Mouse (Mus musculus) liver, embryonic 16.5 days (tissue): Measurements from ENCODE around the gene Slamf8. TPM values are rescaled to one million over a fixed set of nuclear protein-coding genes. Genes with fewer than 3 reads are reported as not detected.

Experiments used
- ATAC-seq: fragments of 200-750 bp; cut with Nextera tagmentation; 2 replicates; pipeline ENCODE4 v1.8.0; 2017; ENCODE audit warnings: low read depth, mild to moderate bottlenecking, moderate number of reproducible peaks, moderate library complexity
- H3K27ac ChIP-seq: fragments of 300-500 bp; sonication (generic); 2 replicates; pipeline ENCODE4 v1.5.1; 2014; ENCODE audit warnings: mild to moderate bottlenecking, low read length
- H3K27me3 ChIP-seq: fragments of 300-500 bp; sonication (generic); 2 replicates; pipeline ENCODE4 v1.6.1; 2014; ENCODE audit warnings: low read depth, low read length, mixed read lengths; ENCODE audit not compliant: control insufficient read depth, insufficient read depth
- H3K36me3 ChIP-seq: fragments of 300-500 bp; sonication (generic); 2 replicates; pipeline ENCODE4 v1.6.1; 2014; ENCODE audit warnings: mild to moderate bottlenecking; ENCODE audit not compliant: control insufficient read depth, insufficient read depth
- H3K4me1 ChIP-seq: fragments of 300-500 bp; sonication (generic); 2 replicates; pipeline ENCODE4 v1.6.1; 2014; ENCODE audit warnings: low read depth, low read length, mixed read lengths; ENCODE audit not compliant: control insufficient read depth
- H3K4me2 ChIP-seq: fragments of 300-500 bp; sonication (generic); 2 replicates; pipeline ENCODE4 v1.6.1; 2014; ENCODE audit warnings: low read depth, low read length, mixed read lengths
- H3K4me3 ChIP-seq: fragments of 300-500 bp; sonication (generic); 2 replicates; pipeline ENCODE4 v1.5.1; 2014; ENCODE audit warnings: low read depth, mild to moderate bottlenecking, low read length
- H3K9ac ChIP-seq: fragments of 300-500 bp; sonication (generic); 2 replicates; pipeline ENCODE4 v1.6.1; 2014; ENCODE audit warnings: low read depth, low read length
- H3K9me3 ChIP-seq: fragments of 300-500 bp; sonication (generic); replicated peaks from 2 replicates; pipeline ENCODE4 v1.6.1; 2016; ENCODE audit warnings: low read length; ENCODE audit not compliant: control insufficient read depth
- WGBS: fragments of 180-500 bp; shearing (Covaris S2); extraction: QIAGEN DNeasy Blood & Tissue Kit; methylation state at CpG from one replicate; pipeline ENCODE4 v1.1.7; 2014; ENCODE audit not compliant: insufficient replicate concordance; 5-methylcytosine and 5-hydroxymethylcytosine counted together
- polyA plus RNA-seq: library from polyadenylated mRNA; unstranded; fragments of >200 nt; fragmentation: Nextera tagmentation; extraction: Ambion mirVana; gene quantifications from 2 replicates; pipeline ENCODE4 v1.2.1, GENCODE M21; 2015

Slamf8 gene
- polyA plus RNA-seq, 1 experiment from 2014 or later: 0.15 TPM

DNA sequence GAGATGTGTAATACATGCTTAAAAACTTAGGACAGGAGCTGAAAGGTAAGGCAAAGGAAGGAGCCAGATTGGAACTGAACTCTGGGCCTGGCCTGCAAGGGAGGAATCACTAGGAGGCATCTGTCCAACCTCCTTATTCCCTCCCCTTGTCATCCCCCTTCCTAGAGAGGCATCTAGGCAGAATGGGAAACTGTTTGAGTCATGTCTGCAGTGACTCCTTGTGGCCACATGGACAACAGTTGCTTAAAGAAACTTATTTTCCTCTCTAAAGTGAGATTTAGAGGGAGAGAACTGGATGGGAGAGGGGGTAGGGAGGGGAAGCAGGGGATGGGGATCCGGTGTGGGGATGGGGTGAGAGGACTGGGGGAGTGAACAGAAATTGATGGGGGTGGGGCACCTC, 22.4 kb upstream of the Slamf8 start:
- no peak overlapping the region for H3K27ac ChIP-seq
- H3K4me2 ChIP-seq: no peak overlapping the region
- no peak for ATAC-seq
- H3K4me3 ChIP-seq: no peak overlapping the region
- no peak overlapping the region for H3K9ac ChIP-seq
- H3K9me3 ChIP-seq: no peaks in the 10 kb centered on the region
- WGBS: 23% methylated on average over 1 of the region's 1 CpGs
- no peaks in the 10 kb centered on the region for H3K36me3 ChIP-seq
- no peaks in the 10 kb centered on the region; the same call in 1 of the 2 replicates for H3K27me3 ChIP-seq
- H3K4me1 ChIP-seq: no peaks in the 10 kb centered on the region

DNA sequence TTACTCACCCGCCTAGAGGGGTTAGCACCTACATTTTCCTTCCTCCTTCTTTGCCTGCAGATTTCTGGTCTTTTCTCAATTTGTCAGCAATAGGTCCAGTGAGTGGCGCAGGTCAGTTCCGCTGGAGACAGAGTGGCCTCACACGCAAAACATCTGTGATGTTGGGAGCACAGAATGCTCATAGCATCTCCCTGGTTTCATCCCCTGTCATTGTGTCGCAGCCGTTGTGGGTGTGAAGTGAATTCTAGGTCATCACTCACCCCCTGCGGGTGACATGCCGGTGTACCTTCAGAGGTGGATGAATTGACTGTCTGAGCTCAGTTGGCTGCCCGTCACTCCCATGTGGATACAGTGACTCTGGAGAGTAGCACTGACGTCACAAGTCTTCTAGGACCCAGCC, 20.9 kb upstream of the Slamf8 start:
- Histone ChIP-seq H3K9ac (no peak overlapping the region), H3K4me1 (no peaks in the 10 kb centered on the region), H3K4me2 (no peak overlapping the region), H3K27ac (no peak overlapping the region), H3K9me3 (no peaks in the 10 kb centered on the region), H3K4me3 (no peak overlapping the region), H3K36me3 (no peaks in the 10 kb centered on the region), H3K27me3 (no peaks in the 10 kb centered on the region)
- no peak for ATAC-seq
- 66% methylated on average over 10 of the region's 10 CpGs for WGBS

DNA sequence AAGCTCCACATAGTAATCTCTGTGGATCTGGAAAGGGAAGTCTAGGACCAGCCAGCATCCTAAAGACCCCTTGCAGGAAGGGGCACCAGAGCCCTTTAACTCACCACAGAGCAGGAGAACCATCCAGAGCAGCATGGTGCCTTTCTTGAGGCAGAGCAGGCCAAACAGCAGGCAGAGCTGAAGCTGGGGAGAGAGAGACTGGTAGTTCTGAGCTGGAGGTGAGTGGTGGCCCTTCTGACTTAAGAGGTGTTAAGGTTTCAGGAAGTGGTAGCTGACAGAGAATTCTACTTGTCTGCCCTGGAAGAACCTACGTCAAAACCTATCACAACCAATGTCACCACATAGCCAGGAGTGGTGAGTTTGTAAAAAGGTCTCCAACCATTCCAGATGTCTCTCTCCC, 12.0 kb upstream of the Slamf8 start, which contains the start of gene Fcrl6:
Gene Fcrl6, minus strand, starts transcription at position 226 of the 400 bp plus-strand sequence.
- WGBS: 31% methylated on average over 1 of the region's 1 CpGs
- no peaks in the 10 kb centered on the region for H3K9me3 ChIP-seq
- ATAC-seq: no peak

DNA sequence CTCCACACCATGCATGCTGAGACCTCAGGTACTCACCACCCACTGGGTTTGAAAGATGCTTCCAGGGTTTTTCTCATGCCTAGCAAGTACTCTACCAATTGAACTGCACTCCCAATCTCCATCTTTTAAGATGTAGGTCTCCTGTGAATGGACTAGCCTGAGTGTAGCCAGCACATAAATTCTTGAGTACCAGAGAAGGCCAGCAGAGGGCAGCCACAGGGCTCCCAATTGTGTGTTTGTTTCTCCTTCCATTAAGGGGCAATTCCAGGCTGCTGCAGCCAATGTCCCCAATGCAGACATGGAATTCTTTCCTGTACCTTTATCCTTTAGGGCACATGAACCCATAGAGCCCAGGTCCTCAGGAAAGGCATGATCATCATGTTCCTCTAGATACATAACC, 4.1 kb upstream of the Slamf8 start:
- H3K36me3 ChIP-seq: no peaks in the 10 kb centered on the region
- no peaks in the 10 kb centered on the region for H3K4me1 ChIP-seq
- no peak overlapping the region for H3K27ac ChIP-seq
- no peak overlapping the region for H3K4me2 ChIP-seq
- H3K27me3 ChIP-seq: no peaks in the 10 kb centered on the region
- no peak for ATAC-seq
- no peak overlapping the region for H3K9ac ChIP-seq
- no peaks in the 10 kb centered on the region for H3K9me3 ChIP-seq
- H3K4me3 ChIP-seq: no peak overlapping the region

More for the DNA sequence above, 12.0 kb upstream of the Slamf8 start, which contains the start of gene Fcrl6:
- no peaks in the 10 kb centered on the region for H3K27me3 ChIP-seq
- H3K4me1 ChIP-seq: no peaks in the 10 kb centered on the region
- H3K36me3 ChIP-seq: no peaks in the 10 kb centered on the region
- no peak within 1 kb of the TSS for H3K4me3 ChIP-seq
- H3K9ac ChIP-seq: no peak within 1 kb of the TSS
- H3K27ac ChIP-seq: no peak within 1 kb of the TSS
- H3K4me2 ChIP-seq: no peak within 1 kb of the TSS

DNA sequence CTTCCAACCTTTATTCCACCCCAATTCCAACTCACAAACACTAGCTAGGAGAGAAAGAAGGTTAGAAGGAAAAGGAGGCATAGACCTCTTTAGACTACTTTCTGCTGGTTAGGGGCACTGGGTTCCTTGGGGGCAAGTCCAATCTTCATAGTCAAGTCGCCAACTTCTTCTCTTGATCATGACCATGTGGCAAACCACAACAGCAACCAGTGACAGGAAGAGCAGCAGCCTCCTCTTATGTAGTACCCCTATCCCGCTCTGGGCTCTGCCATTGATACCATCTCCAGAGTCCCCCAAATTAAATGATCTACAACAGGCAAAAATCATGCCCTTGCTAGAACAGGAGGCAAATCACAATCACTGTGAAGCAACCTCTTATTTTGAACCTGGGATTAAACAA, 3.6 kb upstream of the Slamf8 start:
- no peaks in the 10 kb centered on the region for H3K27me3 ChIP-seq
- 28% methylated on average over 2 of the region's 2 CpGs for WGBS
- H3K9me3 ChIP-seq: no peaks in the 10 kb centered on the region
- no peak for ATAC-seq
- no peak overlapping the region for H3K27ac ChIP-seq
- no peaks in the 10 kb centered on the region for H3K4me1 ChIP-seq
- no peak overlapping the region for H3K4me3 ChIP-seq
- no peak overlapping the region for H3K4me2 ChIP-seq
- H3K9ac ChIP-seq: no peak overlapping the region
- no peaks in the 10 kb centered on the region for H3K36me3 ChIP-seq

DNA sequence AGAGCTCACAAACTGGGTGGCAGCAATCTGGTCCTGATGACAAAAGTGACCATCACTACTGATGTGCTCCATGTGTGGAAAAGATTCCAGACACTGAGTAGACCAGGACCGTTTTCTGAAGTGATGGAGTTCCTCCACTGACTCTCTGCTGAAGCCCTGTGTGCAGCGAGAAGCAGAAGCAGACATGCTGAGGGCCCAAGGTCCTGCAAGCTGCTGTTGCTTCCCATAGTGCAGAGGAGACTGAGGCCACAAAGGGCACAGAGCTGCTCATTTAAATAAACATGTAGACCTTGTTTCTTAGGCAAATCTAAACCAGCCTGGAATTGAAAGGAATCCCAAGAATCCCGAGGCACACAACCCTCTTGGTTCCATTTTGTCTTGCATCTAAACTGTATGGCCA, 3.0 kb upstream of the Slamf8 start:
- Histone ChIP-seq H3K9me3 (no peaks in the 10 kb centered on the region), H3K27me3 (no peaks in the 10 kb centered on the region), H3K4me2 (no peak overlapping the region), H3K36me3 (no peaks in the 10 kb centered on the region), H3K4me3 (no peak overlapping the region), H3K27ac (no peak overlapping the region), H3K4me1 (no peaks in the 10 kb centered on the region), H3K9ac (no peak overlapping the region)
- ATAC-seq: no peak
- WGBS: 41% methylated on average over 3 of the region's 3 CpGs

DNA sequence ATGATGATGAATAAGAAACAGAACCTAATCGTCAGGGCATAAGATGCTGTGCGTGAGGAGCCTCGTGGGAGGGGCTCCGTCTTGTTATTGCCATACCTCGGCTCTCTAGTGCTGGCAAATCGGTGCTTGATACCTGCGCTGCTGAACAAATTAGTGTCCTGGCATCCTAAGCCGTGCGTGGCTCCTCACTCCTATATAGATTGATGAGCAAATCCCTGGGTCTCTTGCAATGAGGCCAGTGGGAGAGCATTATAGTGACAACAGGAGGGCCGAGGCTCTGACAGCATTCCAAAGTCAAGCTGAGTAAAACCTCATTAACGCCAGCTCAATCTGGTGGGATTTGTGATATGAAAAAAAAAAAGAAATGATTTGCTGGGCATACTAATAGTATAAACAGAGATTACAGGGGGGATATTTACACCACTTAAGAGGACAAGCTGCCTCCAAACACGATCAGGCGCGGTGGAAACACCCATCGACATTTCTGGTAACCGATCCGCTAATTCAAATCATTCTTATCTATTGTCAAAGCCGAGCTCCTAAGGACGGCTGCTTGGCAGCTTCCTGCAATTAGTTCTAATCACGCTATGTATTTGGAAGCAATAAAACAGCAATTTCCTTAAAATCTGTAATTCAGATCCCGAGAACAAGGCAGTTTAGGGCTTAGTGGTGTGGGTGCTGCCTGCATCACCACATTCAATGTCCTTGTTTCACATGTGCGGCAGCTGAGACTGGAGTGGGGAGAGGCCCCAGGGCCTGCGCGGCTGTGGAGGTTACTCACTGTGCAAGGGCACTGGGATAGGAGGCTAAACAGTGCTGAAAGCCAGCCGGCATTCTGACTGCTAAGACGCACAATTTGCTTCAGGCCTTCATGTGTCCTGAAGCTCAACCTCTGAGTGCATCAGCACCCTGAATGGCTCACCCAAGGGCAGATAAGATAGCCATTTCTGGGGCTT, 4.5 kb downstream of the Slamf8 start:
- no peak for ATAC-seq

DNA sequence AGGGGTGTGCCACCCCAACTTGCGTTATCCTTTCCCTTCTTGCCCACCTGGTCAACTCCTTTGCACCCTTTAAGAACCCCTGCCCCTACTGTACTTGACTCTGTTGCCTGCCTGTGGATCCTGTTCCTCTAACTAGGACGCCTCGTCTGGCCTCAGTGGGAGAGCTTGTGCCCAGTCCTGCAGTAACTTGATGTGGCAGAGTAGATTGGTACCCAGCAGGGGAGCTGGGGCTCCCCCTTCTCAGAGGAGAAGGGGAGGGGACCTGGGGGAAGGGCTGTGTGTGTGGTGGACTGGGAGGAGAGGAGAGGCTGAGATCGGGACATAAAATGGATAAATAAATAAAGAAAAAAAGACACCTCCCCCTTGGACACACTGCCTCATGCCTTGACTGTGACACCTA, 5.3 kb downstream of the Slamf8 start:
- no peaks in the 10 kb centered on the region for H3K9me3 ChIP-seq
- H3K4me3 ChIP-seq: no peak overlapping the region
- no peak for ATAC-seq
- no peaks in the 10 kb centered on the region; the same call in 1 of the 2 replicates for H3K27me3 ChIP-seq
- WGBS: 42% methylated on average over 4 of the region's 4 CpGs
- H3K27ac ChIP-seq: no peak overlapping the region
- H3K4me2 ChIP-seq: no peak overlapping the region
- H3K9ac ChIP-seq: no peak overlapping the region
- no peaks in the 10 kb centered on the region for H3K4me1 ChIP-seq
- H3K36me3 ChIP-seq: no peaks in the 10 kb centered on the region

More for the DNA sequence above, 4.5 kb downstream of the Slamf8 start:
- Histone ChIP-seq H3K4me3 (no peak overlapping the region), H3K36me3 (no peaks in the 10 kb centered on the region), H3K27me3 (no peaks in the 10 kb centered on the region; the same call in 1 of the 2 replicates), H3K9me3 (no peaks in the 10 kb centered on the region), H3K4me2 (no peak overlapping the region), H3K9ac (no peak overlapping the region), H3K4me1 (no peaks in the 10 kb centered on the region), H3K27ac (no peak overlapping the region)
- WGBS: 43% methylated on average over 26 of the region's 26 CpGs

DNA sequence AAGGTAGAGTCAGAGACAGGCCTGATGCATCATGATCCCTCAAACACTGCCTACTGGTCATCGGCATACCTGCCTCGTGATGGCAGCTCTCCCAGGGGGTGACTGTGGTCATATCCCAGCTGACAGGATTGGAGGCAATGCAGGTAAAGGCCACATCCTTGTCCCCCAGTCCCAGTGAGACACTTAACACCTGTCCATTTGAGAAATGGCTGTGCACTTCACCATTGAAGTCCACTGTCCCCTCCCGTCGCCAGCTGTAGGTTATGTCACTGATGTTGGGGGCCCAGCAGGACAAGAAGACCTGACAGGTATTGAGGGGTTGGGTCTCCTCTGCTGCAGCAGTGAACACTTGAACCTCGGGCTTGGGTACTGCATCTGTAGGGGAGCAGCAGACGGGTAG, 6.1 kb downstream of the Slamf8 start:
- H3K9me3 ChIP-seq: no peaks in the 10 kb centered on the region
- H3K4me3 ChIP-seq: no peak overlapping the region
- no peak overlapping the region for H3K27ac ChIP-seq
- H3K4me1 ChIP-seq: no peaks in the 10 kb centered on the region
- H3K36me3 ChIP-seq: no peaks in the 10 kb centered on the region
- no peak for ATAC-seq
- WGBS: 69% methylated on average over 6 of the region's 6 CpGs
- H3K9ac ChIP-seq: no peak overlapping the region
- H3K27me3 ChIP-seq: no peaks in the 10 kb centered on the region; the same call in 1 of the 2 replicates
- H3K4me2 ChIP-seq: no peak overlapping the region
